Mouse (Mus musculus): ENCODE measurements at regions not wholly inside any gene's neighbourhood (a gene's known extent, or its start where the extent isn't known, plus 50 kb on each side); places are given as distances from the start of the nearest gene placed in this dataset.

DNA sequence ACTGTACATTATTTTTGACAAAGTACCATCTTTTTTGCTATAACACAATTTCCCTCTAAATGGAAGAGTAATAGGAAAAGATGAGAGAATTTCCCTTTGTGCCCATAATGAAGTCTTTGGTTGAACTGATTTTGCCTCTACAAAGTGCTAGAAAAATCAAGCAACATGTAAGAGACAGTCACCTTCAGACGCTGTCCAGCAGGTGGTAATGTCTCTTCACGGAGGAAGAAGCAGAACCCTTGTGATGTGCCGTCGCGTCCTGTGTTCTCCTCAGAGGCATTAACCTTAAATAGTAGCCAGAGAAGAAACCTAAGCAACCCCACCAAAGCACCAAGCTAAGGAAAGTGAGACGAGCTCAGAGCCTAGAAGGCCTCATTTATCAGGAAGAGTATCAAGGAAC lies 275.7 kb downstream of the Gm45692 start:
- no peaks in the 10 kb centered on the region for H3K36me3 ChIP-seq (ENCODE audit: control insufficient read depth, insufficient read depth, low read length)
- H3K4me1 ChIP-seq (ENCODE audit: control insufficient read depth, insufficient read depth, low read length) = no peaks in the 10 kb centered on the region
- H3K4me2 ChIP-seq = no peak overlapping the region
- ATAC-seq (ENCODE audit: low FRiP score) (no peak), DNase-seq (ENCODE audit: low spot score, missing footprints) (no peak)
- no peak overlapping the region for H3K4me3 ChIP-seq (ENCODE audit: low read depth, low read length)
- H3K9ac ChIP-seq (ENCODE audit: low read length) = no peak overlapping the region
- H3K9me3 ChIP-seq (ENCODE audit: control insufficient read depth, low read length) = no peaks in the 10 kb centered on the region
- 83% methylated on average over 6 of the region's 6 CpGs for WGBS
- H3K27ac ChIP-seq (ENCODE audit: low read depth, low read length) = no peak overlapping the region
- H3K27me3 ChIP-seq (ENCODE audit: control insufficient read depth, insufficient read depth, low read length) = no peaks in the 10 kb centered on the region

DNA sequence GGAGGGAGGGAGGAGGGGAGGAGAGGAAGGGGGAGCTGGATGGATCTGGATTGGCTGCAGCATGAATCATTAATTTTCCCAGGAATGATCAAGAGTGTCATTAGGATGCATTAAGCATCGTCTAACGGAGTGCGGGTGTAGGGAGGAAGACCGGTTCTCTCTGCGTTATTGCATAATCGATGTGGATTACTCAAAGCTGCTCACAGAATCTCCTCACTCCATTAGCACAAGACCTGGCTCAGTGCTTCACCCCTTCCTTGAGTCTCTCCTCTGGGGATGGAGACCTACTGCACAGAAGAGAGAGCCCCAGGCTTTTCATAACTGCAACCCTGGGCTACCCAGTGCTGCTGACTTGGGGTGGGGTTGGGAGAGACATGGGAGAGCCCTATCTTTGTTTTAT lies 300.7 kb downstream of the Gm45692 start:
- no peak for DNase-seq (ENCODE audit: low spot score, missing footprints)
- Histone ChIP-seq H3K4me1 (ENCODE audit: control insufficient read depth, insufficient read depth, low read length) (no peaks in the 10 kb centered on the region), H3K27ac (ENCODE audit: low read depth, low read length) (no peak overlapping the region)

DNA sequence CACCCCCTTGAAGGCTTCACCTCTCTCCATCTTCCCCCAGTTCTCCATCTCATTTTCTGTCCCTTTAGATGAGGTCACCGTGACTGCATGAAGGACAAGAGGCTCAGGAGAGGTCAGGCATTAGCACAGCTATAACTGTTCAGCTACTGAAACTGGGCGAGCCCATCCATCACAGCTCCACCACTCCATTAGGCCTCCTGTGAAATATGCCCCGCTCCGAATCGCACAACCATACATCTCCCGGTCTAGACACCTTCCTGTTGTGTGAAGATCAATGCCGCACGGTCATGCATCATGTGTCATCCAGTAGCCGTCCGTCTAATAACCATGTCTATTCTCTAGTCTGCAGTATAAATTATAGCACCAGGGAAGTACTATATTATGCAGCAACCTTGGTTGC lies 301.2 kb downstream of the Gm45692 start:
- 94% methylated on average over 10 of the region's 10 CpGs for WGBS
- no peak overlapping the region for H3K4me3 ChIP-seq (ENCODE audit: low read depth, low read length)
- H3K4me1 ChIP-seq (ENCODE audit: control insufficient read depth, insufficient read depth, low read length) = no peaks in the 10 kb centered on the region
- no peak for DNase-seq (ENCODE audit: low spot score, missing footprints)
- no peak for ATAC-seq (ENCODE audit: low FRiP score)
- no peaks in the 10 kb centered on the region for H3K9me3 ChIP-seq (ENCODE audit: control insufficient read depth, low read length)
- H3K36me3 ChIP-seq (ENCODE audit: control insufficient read depth, insufficient read depth, low read length) = no peaks in the 10 kb centered on the region
- H3K27ac ChIP-seq (ENCODE audit: low read depth, low read length) = no peak overlapping the region
- no peak overlapping the region for H3K4me2 ChIP-seq
- no peaks in the 10 kb centered on the region for H3K27me3 ChIP-seq (ENCODE audit: control insufficient read depth, insufficient read depth, low read length)
- no peak overlapping the region for H3K9ac ChIP-seq (ENCODE audit: low read length)

More for the DNA sequence above, 300.7 kb downstream of the Gm45692 start:
- no peaks in the 10 kb centered on the region for H3K9me3 ChIP-seq (ENCODE audit: control insufficient read depth, low read length)
- 82% methylated on average over 6 of the region's 6 CpGs for WGBS
- H3K4me2 ChIP-seq = no peak overlapping the region
- no peak overlapping the region for H3K4me3 ChIP-seq (ENCODE audit: low read depth, low read length)
- peak; percentile 33; the same call in 1 of the 2 replicates for ATAC-seq (ENCODE audit: low FRiP score)
- no peak overlapping the region for H3K9ac ChIP-seq (ENCODE audit: low read length)
- no peaks in the 10 kb centered on the region for H3K27me3 ChIP-seq (ENCODE audit: control insufficient read depth, insufficient read depth, low read length)
- no peaks in the 10 kb centered on the region for H3K36me3 ChIP-seq (ENCODE audit: control insufficient read depth, insufficient read depth, low read length)

DNA sequence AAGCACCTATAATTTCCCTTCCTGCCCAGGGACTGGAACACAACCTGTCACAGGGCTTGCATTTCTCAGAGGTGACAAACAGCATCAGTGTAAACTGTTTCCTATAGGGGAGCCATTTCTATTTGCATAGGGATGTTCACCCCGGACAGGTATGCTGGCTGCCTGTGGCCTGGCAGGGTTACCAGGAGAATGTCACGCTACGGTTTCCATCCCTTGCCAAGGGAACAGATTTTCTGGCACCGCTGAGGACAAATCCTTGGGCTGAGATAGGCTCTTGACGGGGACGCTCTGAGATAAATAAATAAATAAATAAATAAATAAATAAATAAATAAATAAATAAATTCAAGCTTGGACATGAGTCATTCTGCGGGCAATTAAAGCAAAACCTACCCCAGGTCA lies 308.0 kb downstream of the Gm45692 start:
- DNase-seq (ENCODE audit: low spot score, missing footprints) (no peak), ATAC-seq (ENCODE audit: low FRiP score) (no peak)
- Histone ChIP-seq H3K27me3 (ENCODE audit: control insufficient read depth, insufficient read depth, low read length) (no peaks in the 10 kb centered on the region), H3K4me3 (ENCODE audit: low read depth, low read length) (no peak overlapping the region), H3K4me1 (ENCODE audit: control insufficient read depth, insufficient read depth, low read length) (no peaks in the 10 kb centered on the region), H3K27ac (ENCODE audit: low read depth, low read length) (no peak overlapping the region), H3K4me2 (no peak overlapping the region), H3K9me3 (ENCODE audit: control insufficient read depth, low read length) (no peaks in the 10 kb centered on the region), H3K36me3 (ENCODE audit: control insufficient read depth, insufficient read depth, low read length) (no peaks in the 10 kb centered on the region), H3K9ac (ENCODE audit: low read length) (no peak overlapping the region)
- WGBS = 89% methylated on average over 7 of the region's 7 CpGs

DNA sequence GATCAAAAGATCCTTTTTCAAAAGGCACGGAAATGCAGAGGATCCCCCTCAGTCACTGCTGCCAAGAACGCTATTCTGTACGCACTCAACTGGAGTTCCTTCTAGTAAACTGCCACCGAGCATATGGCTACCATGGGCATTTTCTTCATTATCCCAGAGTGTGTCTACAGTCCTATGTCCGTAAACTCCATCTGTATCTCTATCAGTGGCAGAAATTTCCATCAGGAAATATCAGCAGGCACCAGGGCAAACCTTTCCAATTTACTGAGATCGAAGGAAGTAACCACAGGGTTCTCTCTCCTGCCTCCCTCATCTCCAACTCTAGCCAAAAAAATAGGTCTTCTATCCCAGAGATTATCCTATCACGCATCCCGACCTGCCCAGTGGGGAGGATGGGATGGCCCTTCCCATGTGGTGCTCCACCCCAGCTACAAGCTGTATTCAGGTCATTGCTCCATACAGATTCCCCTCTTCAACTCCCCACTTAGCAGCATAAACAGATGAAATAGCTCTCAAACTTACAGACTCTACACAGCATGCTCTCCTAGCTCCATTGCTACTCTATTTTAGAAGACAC lies 310.5 kb downstream of the Gm45692 start:
- H3K4me1 ChIP-seq (ENCODE audit: control insufficient read depth, insufficient read depth, low read length) = no peaks in the 10 kb centered on the region
- WGBS = 86% methylated on average over 8 of the region's 8 CpGs
- no peaks in the 10 kb centered on the region for H3K9me3 ChIP-seq (ENCODE audit: control insufficient read depth, low read length)
- H3K36me3 ChIP-seq (ENCODE audit: control insufficient read depth, insufficient read depth, low read length) = no peaks in the 10 kb centered on the region
- H3K9ac ChIP-seq (ENCODE audit: low read length) = no peak overlapping the region
- H3K4me3 ChIP-seq (ENCODE audit: low read depth, low read length) = no peak overlapping the region
- no peak overlapping the region for H3K4me2 ChIP-seq
- no peak overlapping the region for H3K27ac ChIP-seq (ENCODE audit: low read depth, low read length)
- DNase-seq (ENCODE audit: low spot score, missing footprints) (no peak), ATAC-seq (ENCODE audit: low FRiP score) (no peak)
- H3K27me3 ChIP-seq (ENCODE audit: control insufficient read depth, insufficient read depth, low read length) = no peaks in the 10 kb centered on the region

DNA sequence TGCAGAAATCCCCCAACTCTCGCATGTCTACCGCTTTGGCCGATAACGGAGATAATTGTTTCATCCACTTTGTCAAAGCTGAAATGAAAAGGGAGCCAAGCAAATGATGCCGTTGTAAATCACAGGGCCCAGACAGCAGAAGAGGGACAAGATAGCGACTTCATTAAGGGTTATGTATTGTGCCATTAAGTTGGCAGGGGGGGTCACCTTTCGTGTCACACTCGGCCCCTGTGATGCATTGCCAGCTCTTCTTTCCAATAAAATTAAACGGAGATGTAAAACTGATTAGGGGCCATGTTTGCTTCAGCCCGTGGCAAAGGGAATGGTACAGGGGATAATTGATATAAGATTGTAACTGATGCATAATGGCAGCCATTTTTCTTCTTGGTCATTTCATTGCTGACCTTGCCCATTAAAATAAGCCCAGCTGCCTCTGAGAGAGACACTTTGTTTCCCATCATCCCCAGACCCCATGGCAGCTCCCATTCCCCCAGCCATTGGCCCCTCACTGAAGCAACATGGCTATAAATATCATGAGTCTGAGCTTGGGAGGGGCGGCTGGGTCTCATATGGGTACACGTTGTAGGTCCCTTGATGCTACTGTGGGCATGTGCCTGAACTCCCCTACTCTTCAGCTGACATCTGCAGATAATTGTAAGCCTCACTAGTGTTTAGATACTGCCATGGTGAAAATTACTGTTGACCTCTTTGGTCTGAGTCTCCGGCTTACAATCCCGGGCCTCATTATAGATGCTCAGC lies 313.0 kb downstream of the Gm45692 start:
- no peak for ATAC-seq (ENCODE audit: low FRiP score)
- H3K4me3 ChIP-seq (ENCODE audit: low read depth, low read length) = no peak overlapping the region
- no peaks in the 10 kb centered on the region for H3K36me3 ChIP-seq (ENCODE audit: control insufficient read depth, insufficient read depth, low read length)
- no peak overlapping the region for H3K4me2 ChIP-seq
- no peaks in the 10 kb centered on the region for H3K4me1 ChIP-seq (ENCODE audit: control insufficient read depth, insufficient read depth, low read length)
- H3K9me3 ChIP-seq (ENCODE audit: control insufficient read depth, low read length) = no peaks in the 10 kb centered on the region
- H3K27me3 ChIP-seq (ENCODE audit: control insufficient read depth, insufficient read depth, low read length) = no peaks in the 10 kb centered on the region
- 91% methylated on average over 14 of the region's 14 CpGs for WGBS
- H3K27ac ChIP-seq (ENCODE audit: low read depth, low read length) = no peak overlapping the region
- no peak overlapping the region for H3K9ac ChIP-seq (ENCODE audit: low read length)
- DNase-seq (ENCODE audit: low spot score, missing footprints) = no peak

DNA sequence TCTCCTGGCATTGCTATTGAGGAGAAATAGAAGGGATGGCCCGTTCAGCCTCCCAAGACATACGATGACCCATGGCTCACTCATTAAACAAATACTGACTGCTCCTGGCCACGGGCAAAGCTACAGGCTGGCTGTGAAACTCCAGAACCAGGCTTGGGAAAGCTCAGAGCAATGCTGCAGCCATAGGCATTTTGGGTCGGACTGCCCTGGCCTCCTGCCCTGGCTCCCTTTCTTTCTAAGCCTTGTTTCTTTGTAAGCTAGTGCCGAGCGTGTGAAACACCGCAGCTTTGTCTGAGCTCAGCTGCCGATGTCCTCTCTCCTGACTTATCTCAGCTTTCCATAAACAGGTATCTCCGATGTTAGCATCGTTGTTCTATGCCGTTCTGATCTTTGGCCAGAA lies 316.9 kb downstream of the Gm45692 start:
- H3K4me2 ChIP-seq = no peak overlapping the region
- peaks cover 2% of the 10 kb centered on the region; the same call in 1 of the 2 replicates for H3K4me1 ChIP-seq (ENCODE audit: control insufficient read depth, insufficient read depth, low read length)
- H3K9me3 ChIP-seq (ENCODE audit: control insufficient read depth, low read length) = no peaks in the 10 kb centered on the region
- WGBS = 89% methylated on average over 11 of the region's 11 CpGs
- H3K27me3 ChIP-seq (ENCODE audit: control insufficient read depth, insufficient read depth, low read length) = no peaks in the 10 kb centered on the region
- no peak overlapping the region for H3K27ac ChIP-seq (ENCODE audit: low read depth, low read length)
- no peak overlapping the region for H3K9ac ChIP-seq (ENCODE audit: low read length)
- no peaks in the 10 kb centered on the region for H3K36me3 ChIP-seq (ENCODE audit: control insufficient read depth, insufficient read depth, low read length)
- ATAC-seq (ENCODE audit: low FRiP score) (no peak), DNase-seq (ENCODE audit: low spot score, missing footprints) (peak; percentile 64)
- H3K4me3 ChIP-seq (ENCODE audit: low read depth, low read length) = no peak overlapping the region

DNA sequence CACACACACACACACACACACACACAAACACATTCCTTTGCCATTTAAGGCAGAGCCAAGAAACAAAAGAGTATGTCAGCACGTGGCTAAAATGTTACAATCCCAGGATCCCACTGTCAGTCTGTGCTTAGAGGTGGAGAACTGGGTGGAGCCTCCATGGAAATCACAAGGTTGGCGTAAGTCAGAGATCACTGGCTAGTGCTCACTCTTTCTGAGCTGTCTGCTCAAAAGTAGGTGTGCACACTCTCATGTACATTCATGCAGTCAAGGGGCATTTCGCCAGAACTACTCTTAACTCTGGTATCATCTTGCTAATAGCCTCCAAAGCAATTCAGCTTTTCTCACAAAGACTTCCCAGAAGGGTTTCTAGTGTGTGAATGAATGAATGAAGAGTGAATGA lies 318.2 kb downstream of the Gm45692 start:
- no peaks in the 10 kb centered on the region for H3K36me3 ChIP-seq (ENCODE audit: control insufficient read depth, insufficient read depth, low read length)
- no peak overlapping the region for H3K27ac ChIP-seq (ENCODE audit: low read depth, low read length)
- ATAC-seq (ENCODE audit: low FRiP score) (no peak), DNase-seq (ENCODE audit: low spot score, missing footprints) (no peak)
- no peak overlapping the region for H3K9ac ChIP-seq (ENCODE audit: low read length)
- no peaks in the 10 kb centered on the region for H3K9me3 ChIP-seq (ENCODE audit: control insufficient read depth, low read length)
- WGBS = 69% methylated on average over 3 of the region's 3 CpGs
- no peak overlapping the region for H3K4me3 ChIP-seq (ENCODE audit: low read depth, low read length)
- no peaks in the 10 kb centered on the region for H3K27me3 ChIP-seq (ENCODE audit: control insufficient read depth, insufficient read depth, low read length)
- no peak overlapping the region for H3K4me2 ChIP-seq
- H3K4me1 ChIP-seq (ENCODE audit: control insufficient read depth, insufficient read depth, low read length) = peaks cover 2% of the 10 kb centered on the region; the same call in 1 of the 2 replicates

DNA sequence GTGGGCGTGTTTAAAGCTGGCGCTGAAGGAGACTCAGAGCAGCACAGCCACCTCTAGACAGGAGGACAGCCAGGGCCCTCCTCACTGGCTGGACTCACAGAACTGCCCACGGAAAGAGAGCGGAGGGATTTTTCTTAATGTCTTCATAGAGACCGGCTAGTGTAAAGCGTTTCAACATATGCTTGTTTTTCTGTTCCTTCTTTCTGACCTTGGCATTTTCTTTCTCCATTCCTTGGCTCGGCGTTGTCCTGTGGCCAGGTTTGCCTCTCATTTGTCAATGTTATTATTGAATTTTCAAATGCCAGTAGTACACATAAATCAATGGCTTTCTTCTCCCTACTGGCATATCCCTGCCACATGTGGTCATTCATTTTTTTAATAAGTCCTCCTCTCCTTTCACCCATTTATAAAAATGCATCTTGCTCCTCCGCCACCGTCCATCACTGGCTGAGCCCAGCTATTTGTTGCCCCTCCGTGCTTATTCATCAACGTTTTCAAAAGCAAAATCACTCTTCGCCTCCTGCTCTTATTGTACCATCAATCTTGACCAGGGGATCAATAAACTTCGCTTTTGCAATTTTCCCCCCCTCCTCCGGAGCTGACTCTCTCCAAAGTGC lies 319.0 kb downstream of the Gm45692 start:
- ATAC-seq (ENCODE audit: low FRiP score) (no peak), DNase-seq (ENCODE audit: low spot score, missing footprints) (no peak)
- no peak overlapping the region for H3K4me2 ChIP-seq
- no peaks in the 10 kb centered on the region for H3K9me3 ChIP-seq (ENCODE audit: control insufficient read depth, low read length)
- H3K36me3 ChIP-seq (ENCODE audit: control insufficient read depth, insufficient read depth, low read length) = no peaks in the 10 kb centered on the region
- no peaks in the 10 kb centered on the region for H3K27me3 ChIP-seq (ENCODE audit: control insufficient read depth, insufficient read depth, low read length)
- H3K4me1 ChIP-seq (ENCODE audit: control insufficient read depth, insufficient read depth, low read length) = peaks cover 2% of the 10 kb centered on the region; the same call in 1 of the 2 replicates
- H3K9ac ChIP-seq (ENCODE audit: low read length) = no peak overlapping the region
- H3K4me3 ChIP-seq (ENCODE audit: low read depth, low read length) = no peak overlapping the region
- WGBS = 83% methylated on average over 15 of the region's 15 CpGs
- H3K27ac ChIP-seq (ENCODE audit: low read depth, low read length) = no peak overlapping the region

Measured in midbrain, embryonic 11.5 days (tissue).